Mouse (Mus musculus): ENCODE measurements around the gene Uhmk1.
"Not testable (repeated sequence)": the region's sequence is repeated elsewhere in the genome, so short reads cannot be mapped to it uniquely, and the experiment has no call there.

The Uhmk1 gene

GRCm38 (mm10) chr1:170214757-170215522 lies at the start of gene Uhmk1:
Gene Uhmk1, minus strand, starts transcription at chr1:170215397.
- DNase-seq (ENCODE audit: low read depth, low spot score), result peak; percentile 60

- DNase-seq (ENCODE audit: low read depth, low spot score), result peak; percentile 78
Measured at GRCm38 (mm10) chr1:170255560-170255910, 40.3 kb upstream of the Uhmk1 start.

- DNase-seq (ENCODE audit: low read depth, low spot score), result no peak
Measured at GRCm38 (mm10) chr1:170254893-170255559, 39.8 kb upstream of the Uhmk1 start.

GRCm38 (mm10) chr1:170245016-170245415 lies 29.8 kb upstream of the Uhmk1 start:
- no peak for DNase-seq (ENCODE audit: low read depth, low spot score)

DNA sequence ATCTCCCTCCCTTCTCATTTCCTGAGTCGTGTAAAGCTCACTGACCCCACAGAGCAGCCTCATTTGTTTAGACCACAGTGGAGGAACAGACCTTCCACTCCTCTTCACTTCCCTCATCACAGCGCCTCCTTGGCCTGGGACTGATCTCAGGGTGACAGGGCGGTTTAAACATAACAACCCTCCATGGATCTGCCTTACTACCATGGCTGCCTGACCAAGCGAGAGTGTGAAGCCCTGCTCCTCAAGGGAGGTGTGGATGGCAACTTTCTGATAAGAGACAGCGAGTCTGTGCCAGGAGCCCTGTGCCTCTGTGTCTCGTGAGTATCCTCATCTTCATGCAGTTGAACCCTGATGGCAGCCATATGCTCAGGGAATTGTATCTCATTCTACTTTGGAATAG lies 17.5 kb upstream of the Uhmk1 start, which contains the start of gene Sh2d1b2:
Gene Sh2d1b2 (plus strand): TSS at position 62 of the 400 bp plus-strand sequence.
- not testable (repeated sequence) for DNase-seq (ENCODE audit: low read depth, low spot score)

DNA sequence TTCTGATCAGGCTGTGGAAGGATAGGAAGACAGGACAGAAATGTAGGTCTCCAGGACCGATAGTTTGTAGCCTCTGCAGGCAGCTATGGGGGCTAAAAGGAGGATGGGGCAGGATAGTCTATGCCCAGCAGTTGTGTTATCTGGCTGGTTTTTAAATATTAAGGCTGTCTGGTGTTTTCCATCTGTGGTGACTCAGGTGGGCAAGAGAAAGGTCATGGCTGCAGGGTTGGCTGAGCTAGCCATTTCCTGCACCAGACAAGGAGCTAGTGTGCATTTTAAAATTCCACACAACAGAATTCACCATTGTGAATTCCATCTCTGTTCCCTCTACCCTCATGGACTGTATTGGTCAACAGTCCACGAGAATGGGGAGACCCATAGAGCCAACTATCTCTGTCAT lies 8.1 kb upstream of the Uhmk1 start:
- DNase-seq (ENCODE audit: low read depth, low spot score), result no peak

GRCm38 (mm10) chr1:170220351-170220750 lies 5.2 kb upstream of the Uhmk1 start:
- DNase-seq (ENCODE audit: low read depth, low spot score), result no peak

- DNase-seq (ENCODE audit: low read depth, low spot score), result no peak
Measured at GRCm38 (mm10) chr1:170218091-170218884, 3.1 kb upstream of the Uhmk1 start.

GRCm38 (mm10) chr1:170215590-170215989 lies 393 bp upstream of the Uhmk1 start:
- DNase-seq (ENCODE audit: low read depth, low spot score), result no peak

- DNase-seq (ENCODE audit: low read depth, low spot score), result no peak
Measured at GRCm38 (mm10) chr1:170214383-170214756, 827 bp downstream of the Uhmk1 start.

DNA sequence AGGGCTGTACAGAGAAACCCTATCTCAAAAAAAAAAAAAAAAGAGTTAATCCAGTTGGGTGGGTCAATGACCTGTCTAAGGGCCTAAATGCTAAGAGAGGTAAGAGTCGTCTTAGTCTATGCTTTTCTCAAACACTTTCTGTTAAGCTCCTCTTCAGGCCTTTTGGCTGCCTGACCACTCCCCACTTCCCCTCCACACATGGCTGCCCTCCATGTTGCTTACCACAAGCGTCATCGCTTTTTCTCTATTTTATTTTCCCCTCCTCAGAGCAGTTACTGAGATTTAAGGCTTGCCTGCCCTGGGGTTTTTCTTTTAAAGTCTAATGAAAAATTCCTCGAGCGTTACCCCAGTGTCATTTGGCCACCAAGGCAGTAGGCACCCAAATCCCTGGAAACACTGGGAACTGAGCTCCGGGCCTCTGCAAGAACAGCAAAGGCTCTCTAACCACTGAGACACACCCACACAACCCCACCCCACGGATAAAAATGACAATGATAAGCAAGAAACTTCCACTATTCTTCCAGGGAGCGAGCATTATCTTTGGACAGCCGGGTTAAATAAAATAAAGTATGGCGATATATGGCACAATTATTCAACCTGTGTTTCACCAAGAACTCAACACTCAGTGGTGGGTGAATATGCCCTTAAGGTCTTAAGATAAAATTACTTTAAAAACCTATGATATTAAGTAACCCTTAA lies 1.9 kb downstream of the Uhmk1 start:
- no peak for DNase-seq (ENCODE audit: low read depth, low spot score)

DNA sequence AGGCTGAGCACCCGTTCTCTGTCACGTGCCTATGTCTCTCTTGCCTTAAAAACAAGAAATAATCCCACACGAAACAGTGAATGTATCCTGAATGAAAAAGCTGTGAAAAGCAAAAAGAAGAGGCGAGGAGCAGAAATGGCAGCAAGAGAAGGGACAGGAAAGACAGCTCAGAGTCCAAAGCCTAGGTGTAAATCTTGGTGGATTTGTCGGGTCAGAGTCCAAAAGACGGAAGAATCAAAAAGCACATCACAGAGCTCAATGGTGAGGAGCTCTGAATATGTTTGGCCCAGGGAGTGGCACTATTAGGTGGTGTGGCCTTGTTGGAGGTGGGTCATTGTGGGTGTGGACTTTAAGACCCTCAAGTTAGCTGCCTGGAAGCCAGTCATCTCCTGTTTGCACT lies 8.8 kb downstream of the Uhmk1 start:
- no peak for DNase-seq (ENCODE audit: low read depth, low spot score)

DNA sequence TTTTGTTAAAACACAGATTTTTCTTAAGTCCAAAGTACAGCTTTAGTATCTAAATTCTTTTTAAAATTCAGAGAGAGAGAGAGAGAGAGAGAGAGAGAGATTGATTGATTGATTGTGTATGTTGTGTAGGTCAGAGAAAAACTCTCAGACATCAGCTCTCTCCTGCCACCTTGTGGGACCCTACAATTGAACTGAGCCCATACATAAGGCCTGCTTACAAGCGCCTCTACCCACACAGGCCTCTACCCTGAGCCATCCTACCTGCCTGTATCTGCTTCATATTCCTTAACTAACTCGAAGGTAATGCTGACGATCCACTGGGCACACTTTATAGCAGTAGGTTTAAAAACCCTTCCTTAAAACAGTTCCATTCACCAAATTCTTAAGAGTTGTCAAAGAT lies 14.8 kb downstream of the Uhmk1 start:
- DNase-seq (ENCODE audit: low read depth, low spot score), result no peak

- DNase-seq (ENCODE audit: low read depth, low spot score), result no peak
Measured at GRCm38 (mm10) chr1:170196211-170196610, 19.0 kb downstream of the Uhmk1 start.

DNA sequence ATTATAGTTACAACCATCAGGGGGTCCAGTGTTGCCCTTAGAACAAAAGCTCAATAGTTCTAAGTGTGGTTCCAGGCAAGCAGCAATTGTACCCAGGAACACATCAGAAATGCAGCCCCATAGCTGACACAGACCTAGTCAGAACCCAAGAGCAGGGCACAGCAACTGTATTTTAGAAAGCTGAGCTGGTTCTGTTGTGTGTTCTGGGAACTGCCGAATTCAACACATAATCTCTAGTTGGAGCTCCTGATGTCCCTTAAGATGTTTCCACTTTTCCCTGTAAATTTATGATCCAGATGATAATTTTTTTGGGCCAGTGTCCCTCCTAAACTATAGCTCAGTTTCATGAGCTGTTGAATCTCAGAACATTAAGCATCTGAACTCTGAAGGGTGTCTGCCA lies 23.3 kb downstream of the Uhmk1 start:
- no peak for DNase-seq (ENCODE audit: low read depth, low spot score)

GRCm38 (mm10) chr1:170190225-170190624 lies 25.0 kb downstream of the Uhmk1 start:
- DNase-seq (ENCODE audit: low read depth, low spot score), result no peak

DNA sequence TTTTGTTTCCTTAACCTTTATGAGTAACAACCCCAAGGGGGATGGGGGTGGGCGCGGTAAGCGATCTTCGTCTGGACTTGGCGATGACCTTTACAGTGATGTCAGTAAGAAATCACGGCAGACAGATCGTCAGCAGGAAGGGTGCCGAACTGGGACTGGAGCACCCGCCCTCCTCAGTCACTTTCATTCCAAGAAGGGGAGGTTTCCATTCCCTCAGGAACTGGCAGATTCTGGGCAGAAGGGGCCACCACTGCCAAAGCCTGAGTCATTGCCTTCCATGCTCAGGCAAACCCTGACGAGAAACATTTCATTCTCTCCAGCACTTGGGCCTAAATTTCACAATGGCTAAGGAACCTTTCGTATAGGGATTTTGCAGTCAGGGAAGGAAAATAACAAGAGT lies 26.6 kb downstream of the Uhmk1 start:
- no peak for DNase-seq (ENCODE audit: low read depth, low spot score)

- DNase-seq (ENCODE audit: low read depth, low spot score), result no peak
Measured at GRCm38 (mm10) chr1:170186531-170186930, 28.7 kb downstream of the Uhmk1 start.

- DNase-seq (ENCODE audit: low read depth, low spot score), result no peak
Measured at GRCm38 (mm10) chr1:170185137-170185536, 30.1 kb downstream of the Uhmk1 start.

- no peak for DNase-seq (ENCODE audit: low read depth, low spot score)
Measured at GRCm38 (mm10) chr1:170182706-170183105, 32.5 kb downstream of the Uhmk1 start.

DNA sequence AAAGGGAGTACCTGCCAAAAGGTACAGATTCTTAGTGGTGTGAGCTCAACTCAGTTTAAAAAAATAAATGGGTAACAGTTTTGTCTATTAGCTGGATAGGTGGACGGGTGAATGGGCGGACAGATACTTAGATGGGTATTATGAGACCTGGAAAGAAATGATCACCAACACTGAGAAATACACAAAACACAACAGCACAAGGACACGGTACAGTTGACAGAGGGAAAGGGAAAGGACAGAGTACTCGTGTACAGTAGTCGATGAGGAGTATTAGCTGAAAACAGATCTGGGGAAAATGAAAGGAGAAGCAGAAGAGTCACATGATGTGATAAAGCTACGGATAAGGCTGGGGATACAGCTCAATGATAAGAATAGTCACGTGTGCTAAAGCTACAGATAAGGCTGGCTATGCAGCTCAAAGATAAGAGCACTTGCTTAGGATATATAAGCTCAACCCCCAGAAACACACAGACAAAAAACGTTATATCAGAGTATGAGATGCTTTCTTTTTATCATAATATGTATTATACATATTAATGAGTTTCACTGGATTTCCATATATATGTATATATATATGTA lies 38.4 kb downstream of the Uhmk1 start:
- DNase-seq (ENCODE audit: low read depth, low spot score), result no peak
